ENCODE assay signal across 15 mouse cellular contexts in genomic region chr19:38260346-38260745, GRCm38 (mm10). TPM values are rescaled to one million over a fixed set of nuclear protein-coding genes. Genes with fewer than 3 reads are reported as not detected.
DNase-seq lines count a peak whose midpoint lies in the region; ATAC-seq and TF ChIP-seq lines count a peak whose summit lies in the region.
"Had no signal": no experiment of that assay in that cellular context is flagged by ENCODE, and none has a peak within 500 bp of the region (broad histone marks: within the 10 kb centered on the region; RNA-seq: fewer than 3 reads in every experiment).

No protein-coding gene starts in this region.

- DNase-seq in gastrocnemius, adult 18-20 months (ENCODE audit: low spot score), result peak; percentile 35
- no peak for DNase-seq in gastrocnemius, postnatal 14 days
- peak; percentile 44 to 65 for DNase-seq in left cerebral cortex, postnatal 14 days (ENCODE audit: low spot score in 2 of 2)
- no peak for DNase-seq in left cerebral cortex, postnatal 10 days (ENCODE audit: extremely low spot score in 1 of 2, low spot score in 2 of 2)
- peak; percentile 53 to 81 for DNase-seq in layer of hippocampus, postnatal 14 days (ENCODE audit: low spot score in 2 of 2)
- DNase-seq in lung, postnatal 0 days (ENCODE audit: low spot score), result no peak
- DNase-seq: kidney, adult 18-20 months; kidney, postnatal 4 days; liver had no signal

- ATAC-seq in embryonic facial prominence, embryonic 15.5 days (ENCODE audit: insufficient number of reproducible peaks, low FRiP score, low TSS enrichment, low read depth), result peak; percentile 46; the same call in 1 of the 2 replicates
- no peak for ATAC-seq in lung, postnatal 0 days

- TF ChIP-seq EP300 in lung, postnatal 0 days (IDR thresholded peaks at IDR 0.05), result no peak

- no peak overlapping the region for H3K9ac ChIP-seq in embryonic facial prominence, embryonic 15.5 days
- H3K9ac ChIP-seq in lung, postnatal 0 days (replicated peaks; ENCODE audit: low read depth), result no peak overlapping the region
- H3K9ac ChIP-seq: hindbrain, embryonic 14.5 days; lung, embryonic 15.5 days had no signal

- TF ChIP-seq CTCF in lung, postnatal 0 days (IDR thresholded peaks at IDR 0.05), result no peak

- H3K36me3 ChIP-seq in embryonic facial prominence, embryonic 15.5 days, result no peaks in the 10 kb centered on the region
- no peaks in the 10 kb centered on the region for H3K36me3 ChIP-seq in lung, postnatal 0 days (ENCODE audit: insufficient read depth, low read length)
- H3K36me3 ChIP-seq: lung, embryonic 15.5 days had no signal

- H3K4me3 ChIP-seq in embryonic facial prominence, embryonic 15.5 days (replicated peaks), result no peak overlapping the region
- no peak overlapping the region for H3K4me3 ChIP-seq in lung, postnatal 0 days (ENCODE audit: low read depth, low read length)
- H3K4me3 ChIP-seq: lung, embryonic 15.5 days; megakaryocyte, embryonic 14.5 days; myocyte had no signal

- peaks cover 6% of the 10 kb centered on the region; the same call in 1 of the 2 replicates for H3K4me1 ChIP-seq in embryonic facial prominence, embryonic 15.5 days
- H3K4me1 ChIP-seq in lung, postnatal 0 days (ENCODE audit: insufficient read depth, low read depth, low read length), result no peaks in the 10 kb centered on the region

- H3K4me2 ChIP-seq in embryonic facial prominence, embryonic 15.5 days (replicated peaks), result no peak overlapping the region
- H3K4me2 ChIP-seq in lung, postnatal 0 days (replicated peaks; ENCODE audit: low read depth, low read length), result no peak overlapping the region
- H3K4me2 ChIP-seq: heart, embryonic 11.5 days; hindbrain, embryonic 14.5 days; lung, embryonic 15.5 days had no signal

- peaks cover 6% of the 10 kb centered on the region; the same call in 1 of the 2 replicates for H3K27me3 ChIP-seq in embryonic facial prominence, embryonic 15.5 days
- no peaks in the 10 kb centered on the region for H3K27me3 ChIP-seq in lung, postnatal 0 days (replicated peaks; ENCODE audit: insufficient read depth, low read length)

- 48% methylated on average over 4 of the region's 4 CpGs for WGBS in embryonic facial prominence, embryonic 15.5 days
- whole genome bisulfite sequencing in lung, postnatal 0 days, result 41% methylated on average over 4 of the region's 4 CpGs

- no peak overlapping the region for H3K27ac ChIP-seq in embryonic facial prominence, embryonic 15.5 days (replicated peaks)
- no peak overlapping the region for H3K27ac ChIP-seq in lung, postnatal 0 days (ENCODE audit: low read length)
- H3K27ac ChIP-seq: hindbrain, embryonic 14.5 days; lung, embryonic 15.5 days had no signal

- intact Hi-C loops in gastrocnemius, postnatal 14 days (cut with DNase I; ENCODE audit: low total_unique reads), result no loop called here
- intact Hi-C loops in left cerebral cortex, postnatal 14 days (cut with DNase I), result no loop called here
- intact Hi-C loops in left cerebral cortex, postnatal 10 days (cut with DNase I), result no loop called here

- H3K9me3 ChIP-seq in embryonic facial prominence, embryonic 15.5 days (replicated peaks), result no peaks in the 10 kb centered on the region
- no peaks in the 10 kb centered on the region for H3K9me3 ChIP-seq in lung, postnatal 0 days (ENCODE audit: low read length)
- H3K9me3 ChIP-seq: lung, embryonic 15.5 days; megakaryocyte, embryonic 14.5 days had no signal

RNA-seq across cellular contexts. Expression of gene Lgi1, which starts 4.0 kb away (rescaled TPM):
- total RNA-seq in gastrocnemius, adult 18-20 months (2021), result 1 to 10 TPM; 4.3 to 6.8 TPM
- total RNA-seq in gastrocnemius, postnatal 14 days (2021), result 1 to 10 TPM; 2.0 to 2.6 TPM
- total RNA-seq in left cerebral cortex, postnatal 14 days (2021), result 100 to 1,000 TPM; 117 to 127 TPM
- 100 to 1,000 TPM; 105 to 108 TPM for total RNA-seq in left cerebral cortex, postnatal 10 days (2021)
- polyA plus RNA-seq in embryonic facial prominence, embryonic 15.5 days (2015; fragmentation: Nextera tagmentation; extraction: Ambion mirVana), result 2.6 and 2.8 TPM in 2 replicates
- 100 to 1,000 TPM; 155 to 168 TPM for total RNA-seq in layer of hippocampus, postnatal 14 days (2021)
- 0.07 TPM in 1 of 2 replicates, not detected in the other for polyA plus RNA-seq in lung, postnatal 0 days (2015; fragmentation: Nextera tagmentation; extraction: Ambion mirVana)
- polyA plus RNA-seq: myocyte had no signal

RNA-seq across cellular contexts. Expression of gene Fra10ac1, which starts 36.4 kb away (rescaled TPM):
- total RNA-seq in gastrocnemius, adult 18-20 months (2021), result 10 to 100 TPM; 11.6 to 12.1 TPM
- total RNA-seq in gastrocnemius, postnatal 14 days (2021), result 10 to 100 TPM in 1 of 2 experiments, 1 to 10 TPM in 1; 8.1 to 10.8 TPM
- 10 to 100 TPM; 11.1 to 15.9 TPM for total RNA-seq in left cerebral cortex, postnatal 14 days (2021)
- total RNA-seq in left cerebral cortex, postnatal 10 days (2021), result 10 to 100 TPM; 15.7 to 16.0 TPM
- polyA plus RNA-seq in embryonic facial prominence, embryonic 15.5 days (2015; fragmentation: Nextera tagmentation; extraction: Ambion mirVana), result 34.5 and 35.4 TPM in 2 replicates
- 10 to 100 TPM; 16.4 to 18.1 TPM for total RNA-seq in layer of hippocampus, postnatal 14 days (2021)
- polyA plus RNA-seq in lung, postnatal 0 days (2015; fragmentation: Nextera tagmentation; extraction: Ambion mirVana), result 20.2 and 20.8 TPM in 2 replicates

Comparison
In these comparisons a context has a peak if more than half of its experiments do, and no peak if none do; other contexts are left out.
1. DNase-seq: peak in gastrocnemius, adult 18-20 months (single experiment), left cerebral cortex, postnatal 14 days (2 of 2) and layer of hippocampus, postnatal 14 days (2 of 2); none in gastrocnemius, postnatal 14 days (single experiment), left cerebral cortex, postnatal 10 days (0 of 2) and lung, postnatal 0 days (single experiment).
2. RNA of gene Lgi1, which starts 4.0 kb away (total RNA-seq): 155 to 168 TPM in layer of hippocampus, postnatal 14 days, 117 to 127 TPM in left cerebral cortex, postnatal 14 days and 105 to 108 TPM in left cerebral cortex, postnatal 10 days; 4.3 to 6.8 TPM in gastrocnemius, adult 18-20 months and 2.0 to 2.6 TPM in gastrocnemius, postnatal 14 days; every median in the first group is over 10 times any median in the second.